Mouse (Mus musculus): ENCODE data around the gene Fdps.

- TF ChIP-seq POLR2A (IDR thresholded peaks at IDR 0.05; ENCODE audit: insufficient read depth, low read length): no peak
- TF ChIP-seq CTCF (IDR thresholded peaks at IDR 0.05; ENCODE audit: low read depth, low read length): no peak
Measured at GRCm38 (mm10) chr3:89103291-89103595, 1.5 kb upstream of the Fdps start.
